Comparison of ENCODE assay signal across 1 mouse cellular context in genomic region chr15:98533035-98533531, GRCm38 (mm10).
TF ChIP-seq lines count a peak whose summit lies in the region.

No protein-coding gene starts in this region.

TF ChIP-seq in CH12.LX, 34 proteins besides CTCF, POLR2A, EP300 and RAD21 (continued from another document):
- TF ChIP-seq JUN (IDR thresholded peaks at IDR 0.05; ENCODE audit: insufficient read depth, low read depth, low read length): no peak
- no peak for TF ChIP-seq MAFK (IDR thresholded peaks at IDR 0.05; ENCODE audit: insufficient replicate concordance, low read length)
- TF ChIP-seq ZMIZ1 (IDR thresholded peaks at IDR 0.05; ENCODE audit: low read depth, low read length): no peak
- no peak for TF ChIP-seq MEF2A (IDR thresholded peaks at IDR 0.05; ENCODE audit: borderline replicate concordance, low read depth, low read length)
- no peak for TF ChIP-seq ZC3H11A (IDR thresholded peaks at IDR 0.05; ENCODE audit: low read depth, low read length)
- no peak for TF ChIP-seq CHD1 (IDR thresholded peaks at IDR 0.05; ENCODE audit: low read depth, low read length)
- no peak for TF ChIP-seq TCF12 (IDR thresholded peaks at IDR 0.05; ENCODE audit: low read depth, low read length)
- peak; percentile 5; the same call in 1 of the 2 replicates for TF ChIP-seq MYC (IDR thresholded peaks at IDR 0.05; ENCODE audit: low read depth, low read length)
- TF ChIP-seq GABPA (IDR thresholded peaks at IDR 0.05; ENCODE audit: insufficient replicate concordance, low read depth, low read length): no peak
- no peak for TF ChIP-seq UBTF (IDR thresholded peaks at IDR 0.05; ENCODE audit: low read depth, low read length)
- peak; percentile 14; the same call in 1 of the 2 replicates for TF ChIP-seq SIN3A (IDR thresholded peaks at IDR 0.05; ENCODE audit: low read length)
- no peak for TF ChIP-seq SMC3 (IDR thresholded peaks at IDR 0.05; ENCODE audit: low read depth, low read length)
- no peak for TF ChIP-seq USF2 (conservative IDR thresholded peaks at IDR 0.05; ENCODE audit: low read depth, low read length)
- TF ChIP-seq E2F4 (IDR thresholded peaks at IDR 0.05; ENCODE audit: insufficient replicate concordance, low read depth, low read length): no peak
- no peak for TF ChIP-seq POLR2AphosphoS2 (IDR thresholded peaks at IDR 0.05; ENCODE audit: low read depth, low read length)
- TF ChIP-seq NELFE (IDR thresholded peaks at IDR 0.05; ENCODE audit: low read depth, low read length): no peak
- no peak for TF ChIP-seq KAT2A (IDR thresholded peaks at IDR 0.05; ENCODE audit: insufficient replicate concordance, low read length)
- TF ChIP-seq HCFC1 (IDR thresholded peaks at IDR 0.05; ENCODE audit: low read depth, low read length): no peak
- TF ChIP-seq MAX (IDR thresholded peaks at IDR 0.05; ENCODE audit: low read length): no peak
- no peak for TF ChIP-seq IRF4 (IDR thresholded peaks at IDR 0.05; ENCODE audit: low read depth, low read length)
- no peak for TF ChIP-seq BHLHE40 (IDR thresholded peaks at IDR 0.05; ENCODE audit: low read depth, low read length)
